Mouse (Mus musculus): ENCODE measurements around the gene Daam2.

DNA sequence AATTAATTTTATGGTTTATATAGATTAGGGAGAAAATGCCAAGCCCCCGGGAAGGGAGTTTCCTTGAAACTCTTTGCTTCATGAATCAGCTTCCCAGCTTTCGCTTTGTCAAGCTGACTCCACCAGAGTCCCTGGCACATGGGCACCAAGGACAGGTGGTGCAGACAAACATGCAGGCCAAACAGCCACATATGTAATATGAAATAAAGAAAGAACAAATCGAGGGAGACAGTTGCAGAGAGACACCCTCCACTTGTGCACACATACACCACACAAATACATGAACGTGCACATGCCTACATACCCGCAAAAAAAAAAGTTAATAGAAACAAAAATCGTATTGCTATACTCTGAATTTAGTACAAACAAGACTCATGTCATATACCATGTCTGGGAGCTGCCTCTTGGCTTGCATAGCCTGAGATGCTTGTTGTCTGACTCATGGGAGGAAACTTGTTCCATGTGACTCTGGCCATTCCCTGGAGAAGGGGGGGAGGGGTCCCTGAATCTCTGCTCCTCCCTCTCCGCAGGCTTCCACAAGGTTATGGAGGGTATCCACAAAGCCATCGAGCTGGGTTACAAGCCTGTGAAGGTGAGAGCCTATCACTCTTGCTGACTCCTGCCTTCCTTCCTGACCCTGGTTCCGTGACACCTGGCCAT lies 115.4 kb downstream of the Daam2 start:
- no peak for TF ChIP-seq CTCF (IDR thresholded peaks at IDR 0.05; ENCODE audit: control insufficient read depth, insufficient read depth, insufficient read length)
- no peak for TF ChIP-seq MAX (IDR thresholded peaks at IDR 0.05)
- no peak for TF ChIP-seq MYOG (IDR thresholded peaks at IDR 0.05; ENCODE audit: control insufficient read depth, extremely low read depth, insufficient read length)
- TF ChIP-seq MYOD1 (IDR thresholded peaks at IDR 0.05; ENCODE audit: control insufficient read depth, insufficient read length, low read depth): no peak

Measured in C2C12 (cell line).